Mouse (Mus musculus) adrenal gland, adult 18-20 months (tissue): ENCODE measurements around the gene Il1rl1. TPM values are rescaled to one million over a fixed set of nuclear protein-coding genes. Genes with fewer than 3 reads are reported as not detected.

Experiments used
- total RNA-seq, 2 experiments: library from RNA; stranded (reverse); gene quantifications; 1 replicate in 1 of 2; 2 replicates in 1 of 2; pipeline ENCODE4 v1.2.3; 2021

Gene Il1rl1
- total RNA-seq, 2 experiments from 2014 or later, result 0.40 to 1.1 TPM

Other genes starting within 250 kb of the Il1rl1 start
- 1 to 10 TPM; 3.6 to 4.3 TPM for gene Il1r1, start 204.5 kb upstream of the Il1rl1 start, total RNA-seq
- 1 to 10 TPM; 1.0 to 1.3 TPM for gene Il1rl2, start 105.0 kb upstream of the Il1rl1 start, total RNA-seq
- under 1 TPM; 0.07 to 0.54 TPM for gene Il18r1, start 36.0 kb downstream of the Il1rl1 start, total RNA-seq
- gene Il18rap, start 85.8 kb downstream of the Il1rl1 start, total RNA-seq, result under 1 TPM; 0.10 to 0.17 TPM
- not detected for gene Slc9a4, start 150.5 kb downstream of the Il1rl1 start, total RNA-seq